Mouse (Mus musculus) embryo, embryonic 10 days (tissue): Measurements from ENCODE around the gene Dad1.
A peak's percentile ranks its signal among the peaks of the same experiment; 100 is the strongest.

Experiments
- DNase-seq: peaks from one replicate; pipeline ENCODE4 v3.0.0-alpha.2; 2015; ENCODE audit warnings: low spot score

Dad1 gene

GRCm38 (mm10) chr14:54205904-54206303 is 48.0 kb downstream of the Dad1 start:
- peak; percentile 30 for DNase-seq

- DNase-seq = no peak
Observed at GRCm38 (mm10) chr14:54204786-54205185, 49.1 kb downstream of the Dad1 start.

DNA sequence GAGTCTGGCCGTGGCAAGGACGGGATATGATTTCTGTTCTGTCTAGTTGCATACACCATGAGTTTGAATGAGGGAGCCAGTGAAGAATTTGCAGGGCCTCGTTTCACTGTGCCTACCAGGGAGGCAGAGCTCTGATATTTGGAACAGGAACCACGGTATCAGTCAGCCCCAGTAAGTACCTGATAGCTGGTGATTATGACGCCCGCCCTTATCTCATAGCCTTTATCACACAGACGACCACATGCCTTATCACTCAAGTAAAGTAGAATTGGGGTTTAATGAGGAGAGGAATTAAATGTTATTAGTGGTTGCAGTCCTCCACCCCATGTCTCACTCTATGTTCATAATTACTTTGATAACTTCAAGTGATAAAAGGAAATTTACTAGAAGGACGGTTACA is 49.6 kb downstream of the Dad1 start:
- no peak for DNase-seq

DNA sequence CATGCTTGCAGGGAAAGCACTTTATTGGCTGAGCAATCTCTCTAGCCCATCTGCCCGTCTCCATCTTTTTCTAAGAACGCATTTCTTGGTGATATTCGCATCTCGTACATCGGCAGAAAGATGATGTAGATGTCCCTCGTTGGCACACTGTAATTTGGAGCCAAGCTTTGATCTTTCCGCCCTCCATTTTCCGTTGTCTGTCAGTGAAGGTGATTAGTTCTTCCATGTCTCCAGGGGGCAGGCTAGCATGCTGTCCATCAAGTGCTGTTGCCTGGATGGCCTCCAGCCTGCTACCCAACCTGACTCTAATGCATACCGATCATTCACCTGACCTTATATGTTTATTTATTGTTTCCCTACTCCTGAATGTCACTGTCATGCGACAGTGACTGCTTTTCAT is 50.1 kb downstream of the Dad1 start:
- no peak for DNase-seq

DNA sequence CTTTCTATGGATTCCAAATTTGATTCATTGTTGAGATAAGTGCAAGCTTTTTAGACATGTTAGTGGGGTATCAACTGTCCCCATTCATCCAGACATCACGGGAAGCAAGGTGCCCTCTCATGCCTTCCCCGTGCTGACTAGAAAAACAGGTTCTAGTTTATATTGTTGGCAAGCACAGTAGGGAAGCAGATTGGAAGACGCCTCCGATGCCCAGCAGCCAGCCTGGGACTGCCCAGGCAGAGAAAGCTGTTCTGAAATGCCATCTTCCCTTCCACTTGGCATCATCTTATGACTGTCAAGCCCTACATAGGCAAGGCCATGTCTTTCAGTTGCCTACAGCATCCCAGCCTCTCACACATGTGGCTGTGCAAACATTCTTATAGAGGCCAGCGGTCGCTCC is 50.7 kb downstream of the Dad1 start:
- DNase-seq = no peak

DNA sequence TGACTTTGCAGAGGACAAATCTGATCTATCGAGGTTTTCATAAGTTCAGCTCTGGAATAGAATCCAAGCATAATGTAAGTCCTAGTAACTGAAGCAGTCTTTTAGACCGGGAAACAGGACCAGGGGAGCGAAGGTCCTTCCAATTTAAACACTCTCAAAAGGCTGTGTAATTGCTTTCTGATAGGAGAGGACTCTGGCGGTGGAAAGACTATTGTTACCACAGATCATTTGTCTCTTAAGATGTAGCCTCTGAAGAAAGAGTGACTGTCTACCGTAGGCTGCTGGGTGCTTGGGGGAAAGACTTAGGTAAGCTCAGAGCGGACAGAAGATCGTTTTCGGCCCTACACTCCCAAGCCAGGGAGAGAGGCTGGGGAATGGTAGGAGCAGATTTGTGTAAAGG is 53.5 kb downstream of the Dad1 start:
- DNase-seq = no peak

GRCm38 (mm10) chr14:54199662-54200061 is 54.2 kb downstream of the Dad1 start:
- no peak for DNase-seq

DNA sequence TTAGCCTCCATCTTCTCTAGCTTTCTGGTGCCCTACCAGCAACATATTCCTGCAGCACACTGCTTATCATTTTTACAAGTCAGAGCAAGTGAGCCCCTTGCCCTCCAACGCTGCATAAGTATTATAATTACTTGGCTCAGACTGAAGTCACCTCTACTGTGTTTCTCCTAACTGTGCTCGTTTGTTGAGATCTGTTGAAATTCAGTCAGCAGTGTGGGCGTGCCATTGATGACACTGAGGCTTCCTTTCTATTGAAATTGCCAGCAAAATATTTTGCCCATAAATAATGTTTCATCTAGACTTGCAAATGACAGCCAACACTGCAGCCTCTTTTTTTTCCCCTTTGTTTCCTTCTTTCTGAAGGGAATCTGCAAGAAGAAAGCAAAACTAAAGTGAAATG is 56.2 kb downstream of the Dad1 start:
- no peak for DNase-seq

- no peak for DNase-seq
Observed at GRCm38 (mm10) chr14:54195838-54196423, 58.0 kb downstream of the Dad1 start.

GRCm38 (mm10) chr14:54193354-54194133 is 60.4 kb downstream of the Dad1 start:
- DNase-seq = no peak

- DNase-seq = no peak
Observed at GRCm38 (mm10) chr14:54192462-54192847, 61.4 kb downstream of the Dad1 start.

GRCm38 (mm10) chr14:54191594-54192461 is 62.1 kb downstream of the Dad1 start:
- DNase-seq = no peak

DNA sequence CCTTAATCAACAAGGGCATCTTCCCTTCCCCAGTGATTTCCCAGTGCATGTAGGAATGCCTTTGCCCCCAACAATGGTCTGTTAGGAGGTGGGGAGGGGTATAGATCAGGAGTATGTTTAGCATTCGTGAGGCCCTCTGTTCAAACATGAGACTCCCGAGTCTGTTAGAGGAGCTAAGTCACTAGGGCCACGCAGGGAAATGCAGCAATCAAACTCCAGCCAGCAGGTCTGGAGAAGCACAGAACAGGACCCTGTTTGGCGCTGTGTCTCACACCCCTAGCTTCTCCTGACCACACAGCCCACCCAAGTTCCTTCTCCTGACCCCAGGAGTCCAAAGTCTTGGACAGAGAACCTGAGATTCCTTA is 62.9 kb downstream of the Dad1 start:
- DNase-seq = no peak

GRCm38 (mm10) chr14:54190305-54191025 is 63.4 kb downstream of the Dad1 start:
- DNase-seq = no peak

DNA sequence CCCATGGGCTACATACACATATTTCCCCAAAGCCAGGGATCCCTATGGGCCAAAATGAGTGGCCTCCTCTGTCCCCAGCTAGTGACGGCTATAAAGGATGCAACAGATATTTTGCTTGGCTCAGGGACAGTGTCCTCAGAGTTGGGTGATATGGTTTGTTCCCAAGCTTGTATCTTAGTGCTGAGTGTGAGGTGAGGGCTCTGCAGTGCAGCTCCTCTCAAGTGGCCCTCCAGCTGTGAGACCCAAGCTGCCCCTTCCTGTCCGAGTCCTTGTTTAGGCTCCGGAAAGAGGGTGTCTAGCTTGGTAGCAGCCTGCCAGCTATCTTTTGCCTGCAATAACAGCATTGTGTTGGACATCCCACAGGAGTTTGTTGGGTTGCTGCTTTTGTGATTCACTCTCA is 64.6 kb downstream of the Dad1 start:
- no peak for DNase-seq

GRCm38 (mm10) chr14:54187211-54187610 is 66.7 kb downstream of the Dad1 start:
- no peak for DNase-seq
